Mouse (Mus musculus): ENCODE data around the gene Ppil1. TPM values are rescaled to one million over a fixed set of nuclear protein-coding genes. Genes with fewer than 3 reads are reported as not detected.

The Ppil1 gene
- total RNA-seq (2021), result 10 to 100 TPM; 19.8 to 20.0 TPM
- long read RNA-seq, experiment 1, transcript Ppil1-201 (4 exons, 1,462 nt), result major isoform, 12 of 14 reads
- long read RNA-seq, experiment 1, partial matches to known transcripts, result 1 of 14 reads
- long read RNA-seq, experiment 1, other reads (novel, unspliced or antisense), result 1 of 14 reads
- long read RNA-seq, experiment 2, transcript Ppil1-201 (4 exons, 1,462 nt), result major isoform, 10 of 13 reads
- long read RNA-seq, experiment 2, partial matches to known transcripts, result 2 of 13 reads
- long read RNA-seq, experiment 2, other reads (novel, unspliced or antisense), result 1 of 13 reads

- peak within 1 kb of the TSS; percentile 84 for H3K27ac ChIP-seq
- no peak for TF ChIP-seq CTCF (IDR thresholded peaks at IDR 0.05)
- H3K4me3 ChIP-seq, result peak within 1 kb of the TSS; percentile 89
- intact Hi-C loops (cut with DNase I), result no loop called here
- peak; percentile 76 to 77 for DNase-seq (ENCODE audit: extremely low spot score in 1 of 2, low spot score in 2 of 2)
These were observed at the start of gene Ppil1 for GRCm38 (mm10) chr17:29263840-29264633. Gene Ppil1, minus strand, starts transcription at chr17:29264186.

- DNase-seq (ENCODE audit: extremely low spot score in 1 of 2, low spot score in 2 of 2), result no peak
- peak; percentile 30 for TF ChIP-seq CTCF (IDR thresholded peaks at IDR 0.05)
- Histone ChIP-seq H3K4me3 (no peak overlapping the region), H3K27ac (no peak overlapping the region)
- intact Hi-C loops (cut with DNase I), result no loop called here
These were observed 49.3 kb upstream of the Ppil1 start for GRCm38 (mm10) chr17:29313300-29313699.

GRCm38 (mm10) chr17:29312082-29312481, 48.1 kb upstream of the Ppil1 start:
- Histone ChIP-seq H3K4me3 (no peak overlapping the region), H3K27ac (no peak overlapping the region)
- intact Hi-C loops (cut with DNase I), result no loop called here
- TF ChIP-seq CTCF (IDR thresholded peaks at IDR 0.05), result no peak
- no peak for DNase-seq (ENCODE audit: extremely low spot score in 1 of 2, low spot score in 2 of 2)

- H3K27ac ChIP-seq, result no peak overlapping the region
- no peak for DNase-seq (ENCODE audit: extremely low spot score in 1 of 2, low spot score in 2 of 2)
- intact Hi-C loops (cut with DNase I), result no loop called here
These were observed 47.6 kb upstream of the Ppil1 start for GRCm38 (mm10) chr17:29311602-29312001.

DNA sequence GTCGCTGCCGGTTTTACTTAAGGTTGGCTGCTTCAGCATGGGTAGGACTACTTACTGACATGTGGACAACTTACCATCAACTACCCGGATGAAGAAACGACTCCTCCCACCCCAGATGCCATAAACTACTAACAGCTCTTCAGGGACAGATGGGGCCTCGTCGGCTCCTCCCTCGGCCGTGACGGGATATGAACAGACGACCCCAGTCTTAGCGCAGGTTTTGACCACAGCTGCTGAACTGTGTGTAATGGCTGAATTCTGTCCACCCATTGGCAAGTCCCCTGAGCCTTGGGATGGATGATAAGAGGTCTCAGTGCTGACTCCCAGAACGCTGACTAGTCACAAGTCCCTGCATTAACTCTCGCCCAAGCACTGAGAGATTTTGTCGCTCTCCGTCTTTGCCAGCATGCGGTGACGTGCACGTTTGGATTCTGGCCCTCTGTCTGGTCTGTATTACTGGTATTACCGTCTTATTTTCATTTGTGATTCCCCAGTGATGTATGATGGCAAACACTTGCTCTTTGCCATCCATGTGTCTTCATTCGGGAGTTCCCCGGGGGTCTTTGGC, 46.2 kb upstream of the Ppil1 start:
- TF ChIP-seq CTCF (IDR thresholded peaks at IDR 0.05), result no peak
- intact Hi-C loops (cut with DNase I), result no loop called here
- no peak for DNase-seq (ENCODE audit: extremely low spot score in 1 of 2, low spot score in 2 of 2)
- no peak overlapping the region for H3K27ac ChIP-seq
- H3K4me3 ChIP-seq, result no peak overlapping the region

More at GRCm38 (mm10) chr17:29311602-29312001, 47.6 kb upstream of the Ppil1 start:
- no peak overlapping the region for H3K4me3 ChIP-seq
- TF ChIP-seq CTCF (IDR thresholded peaks at IDR 0.05), result no peak

DNA sequence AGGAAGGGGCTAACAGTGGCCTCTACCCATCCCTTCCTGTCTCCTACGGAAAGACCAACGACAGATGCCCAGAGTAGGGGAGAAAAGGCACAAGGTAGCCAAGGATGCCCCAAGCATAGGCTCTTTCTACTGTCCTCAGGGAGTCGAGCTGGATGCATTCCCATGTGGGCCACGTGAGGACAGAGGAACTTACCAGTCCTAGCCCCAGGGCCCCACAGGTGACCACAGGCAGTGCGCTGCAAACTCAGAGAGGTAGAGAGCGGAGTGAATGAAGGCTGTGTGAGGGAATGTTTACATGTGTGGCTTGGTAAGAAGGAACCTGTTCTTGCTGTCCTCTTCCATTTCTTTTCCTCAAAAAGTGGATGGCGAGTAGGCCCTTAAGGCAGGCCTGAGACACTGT, 41.9 kb upstream of the Ppil1 start:
- no peak for DNase-seq (ENCODE audit: extremely low spot score in 1 of 2, low spot score in 2 of 2)
- no peak overlapping the region for H3K27ac ChIP-seq
- no peak for TF ChIP-seq CTCF (IDR thresholded peaks at IDR 0.05)
- no peak overlapping the region for H3K4me3 ChIP-seq
- intact Hi-C loops (cut with DNase I), result no loop called here

GRCm38 (mm10) chr17:29305058-29305806, 41.2 kb upstream of the Ppil1 start:
- TF ChIP-seq CTCF (IDR thresholded peaks at IDR 0.05), result no peak
- Histone ChIP-seq H3K4me3 (no peak overlapping the region), H3K27ac (no peak overlapping the region)
- DNase-seq (ENCODE audit: extremely low spot score in 1 of 2, low spot score in 2 of 2), result no peak
- intact Hi-C loops (cut with DNase I), result no loop called here

DNA sequence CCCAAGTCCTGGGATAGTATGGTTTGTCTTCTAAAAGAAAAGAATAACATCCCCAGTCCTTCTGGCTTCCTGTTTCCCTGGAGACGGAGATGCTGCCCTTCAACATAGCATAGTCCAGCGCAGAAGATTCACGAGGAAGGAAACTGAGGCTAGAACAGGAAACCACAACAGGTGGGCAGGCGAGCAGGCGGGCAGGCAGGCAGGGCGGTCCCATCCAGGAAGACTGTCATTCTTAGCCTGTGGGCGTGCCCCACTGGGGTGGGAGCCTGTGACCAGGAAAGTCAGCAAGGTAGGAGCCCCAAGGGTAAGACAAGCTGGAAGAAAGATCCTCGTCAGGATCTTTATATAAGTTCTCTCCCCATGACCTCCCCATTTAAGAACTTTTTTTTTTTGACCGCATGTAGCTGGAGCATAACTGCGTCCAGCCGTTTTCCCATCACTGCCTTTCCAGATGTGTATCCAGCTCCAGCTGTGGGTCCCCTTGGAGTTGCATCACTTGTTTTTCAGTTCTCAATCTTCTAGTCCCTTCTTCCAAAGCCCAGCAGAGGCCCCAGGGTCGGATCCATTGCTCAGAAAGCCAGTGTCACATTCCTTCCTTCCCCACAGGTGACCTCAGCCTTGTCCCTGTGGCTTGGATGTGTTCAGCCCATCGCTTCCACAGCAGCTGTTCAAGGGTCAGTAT, 40.5 kb upstream of the Ppil1 start:
- no peak for DNase-seq (ENCODE audit: extremely low spot score in 1 of 2, low spot score in 2 of 2)
- no peak overlapping the region for H3K27ac ChIP-seq
- no peak for TF ChIP-seq CTCF (IDR thresholded peaks at IDR 0.05)
- no peak overlapping the region for H3K4me3 ChIP-seq
- intact Hi-C loops (cut with DNase I), result no loop called here

GRCm38 (mm10) chr17:29303856-29304255, 39.9 kb upstream of the Ppil1 start:
- TF ChIP-seq CTCF (IDR thresholded peaks at IDR 0.05), result no peak
- H3K4me3 ChIP-seq, result no peak overlapping the region
- DNase-seq (ENCODE audit: extremely low spot score in 1 of 2, low spot score in 2 of 2), result no peak
- H3K27ac ChIP-seq, result no peak overlapping the region
- intact Hi-C loops (cut with DNase I), result no loop called here

DNA sequence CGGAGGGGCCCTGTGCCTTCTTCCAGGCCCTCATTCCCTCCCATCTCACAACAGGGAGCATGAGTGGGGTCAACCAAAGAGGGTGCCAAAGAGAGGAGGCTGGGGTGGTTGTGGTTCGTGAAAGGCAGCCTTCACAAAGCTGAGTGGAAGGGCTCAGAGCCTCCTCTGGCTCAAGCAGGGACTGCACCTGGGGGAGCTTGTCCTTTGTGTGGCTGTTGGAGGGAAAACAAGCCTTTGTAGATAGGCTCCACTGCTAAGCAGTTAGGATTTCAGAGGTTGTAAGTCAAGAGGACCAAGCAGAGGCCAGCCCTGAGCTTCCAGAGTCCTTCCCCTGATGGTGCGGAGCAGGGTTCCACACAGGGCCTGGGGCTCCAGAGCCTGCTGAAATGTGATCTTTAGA, 39.1 kb upstream of the Ppil1 start:
- TF ChIP-seq CTCF (IDR thresholded peaks at IDR 0.05), result peak; percentile 30
- DNase-seq (ENCODE audit: extremely low spot score in 1 of 2, low spot score in 2 of 2), result no peak
- Histone ChIP-seq H3K27ac (no peak overlapping the region), H3K4me3 (no peak overlapping the region)
- intact Hi-C loops (cut with DNase I), result no loop called here

- Histone ChIP-seq H3K4me3 (no peak overlapping the region), H3K27ac (peak overlapping the region; percentile 61)
- intact Hi-C loops (cut with DNase I), result no loop called here
- TF ChIP-seq CTCF (IDR thresholded peaks at IDR 0.05), result no peak
- DNase-seq (ENCODE audit: extremely low spot score in 1 of 2, low spot score in 2 of 2), result no peak
These were observed 38.2 kb upstream of the Ppil1 start for GRCm38 (mm10) chr17:29302149-29302548.
